Mouse (Mus musculus) liver, embryonic 11.5 days (tissue): ENCODE measurements around the gene Sycn. TPM values are rescaled to one million over a fixed set of nuclear protein-coding genes. Genes with fewer than 3 reads are reported as not detected.
A peak's percentile ranks its signal among the peaks of the same experiment; 100 is the strongest.

Experiments
- ATAC-seq: fragments of 200-750 bp; cut with Nextera tagmentation; replicated peaks from 2 replicates; pipeline ENCODE4 v1.8.0; 2017; ENCODE audit warnings: moderate number of reproducible peaks, mild to moderate bottlenecking, moderate TSS enrichment, moderate library complexity; ENCODE audit not compliant: low FRiP score
- DNase-seq: peaks from one replicate; pipeline ENCODE4 v3.0.0-alpha.2; 2017; ENCODE audit warnings: low spot score
- H3K27ac ChIP-seq: fragments of 300-500 bp; sonication (generic); 2 replicates; pipeline ENCODE4 v1.5.1; 2014; ENCODE audit warnings: mild to moderate bottlenecking, low read depth, low read length, control low read depth
- H3K27me3 ChIP-seq: fragments of 300-500 bp; sonication (generic); replicated peaks from 2 replicates; pipeline ENCODE4 v1.6.1; 2014; ENCODE audit warnings: low read length, mixed read lengths; ENCODE audit not compliant: control insufficient read depth, insufficient read depth
- H3K36me3 ChIP-seq: fragments of 300-500 bp; sonication (generic); 2 replicates; pipeline ENCODE4 v1.6.1; 2014; ENCODE audit warnings: mild to moderate bottlenecking, low read length, moderate library complexity, mixed read lengths; ENCODE audit not compliant: control insufficient read depth, insufficient read depth
- H3K4me1 ChIP-seq: fragments of 300-500 bp; sonication (generic); replicated peaks from 2 replicates; pipeline ENCODE4 v1.6.1; 2014; ENCODE audit warnings: low read length, mixed read lengths; ENCODE audit not compliant: control insufficient read depth, insufficient read depth
- H3K4me2 ChIP-seq: fragments of 300-500 bp; sonication (generic); 2 replicates; pipeline ENCODE4 v1.6.1; 2014; ENCODE audit warnings: mild to moderate bottlenecking, control low read depth, moderate library complexity
- H3K4me3 ChIP-seq: fragments of 300-500 bp; sonication (generic); 2 replicates; pipeline ENCODE4 v1.5.1; 2014; ENCODE audit warnings: low read depth, low read length, control low read depth
- H3K9ac ChIP-seq: fragments of 300-500 bp; sonication (generic); 2 replicates; pipeline ENCODE4 v1.6.1; 2014; ENCODE audit warnings: low read depth, low read length, control low read depth
- H3K9me3 ChIP-seq: fragments of 300-500 bp; sonication (generic); 2 replicates; pipeline ENCODE4 v1.6.1; 2016; ENCODE audit warnings: low read length, inconsistent platforms, mixed read lengths; ENCODE audit not compliant: control insufficient read depth
- WGBS: fragments of 180-500 bp; shearing (Covaris S2); extraction: QIAGEN DNeasy Blood & Tissue Kit; methylation state at CpG from one replicate; pipeline ENCODE4 v1.1.7; 2014; 5-methylcytosine and 5-hydroxymethylcytosine counted together
- microRNA-seq: library from miRNA; unstranded; fragments of <30 nt; microRNA quantifications from one replicate; pipeline ENCODE4, GENCODE M21; 2017; ENCODE audit warnings: borderline number of aligned reads
- polyA plus RNA-seq: library from polyadenylated mRNA; unstranded; fragments of >200 nt; fragmentation: Nextera tagmentation; extraction: Ambion mirVana; gene quantifications from 2 replicates; pipeline ENCODE4 v1.2.1, GENCODE M21; 2014

Gene Sycn
- polyA plus RNA-seq, 1 experiment from 2014 or later = not detected

DNA sequence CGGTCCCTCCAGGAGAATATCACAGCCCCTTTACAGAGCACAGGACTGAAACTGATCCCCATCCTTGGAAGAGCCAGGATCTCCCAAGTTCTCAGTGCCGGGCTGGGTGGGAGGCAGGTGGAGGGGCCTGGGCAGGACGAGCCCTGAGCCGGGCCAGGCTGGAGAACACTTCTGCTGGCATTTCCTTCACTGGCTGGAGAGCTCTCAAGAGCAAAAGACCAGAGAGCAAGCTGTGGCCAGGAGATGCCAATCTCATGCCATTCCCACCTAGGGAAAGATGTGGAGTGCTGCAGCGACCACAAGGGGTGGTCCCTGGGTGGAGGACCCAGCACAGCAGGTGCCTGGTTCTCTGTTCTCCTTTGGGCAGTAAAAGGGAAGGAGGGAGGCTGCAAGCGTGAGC is 44.3 kb downstream of the Sycn start:
- H3K27ac ChIP-seq = peak overlapping the region; percentile 87; the same call in 1 of the 2 replicates

DNA sequence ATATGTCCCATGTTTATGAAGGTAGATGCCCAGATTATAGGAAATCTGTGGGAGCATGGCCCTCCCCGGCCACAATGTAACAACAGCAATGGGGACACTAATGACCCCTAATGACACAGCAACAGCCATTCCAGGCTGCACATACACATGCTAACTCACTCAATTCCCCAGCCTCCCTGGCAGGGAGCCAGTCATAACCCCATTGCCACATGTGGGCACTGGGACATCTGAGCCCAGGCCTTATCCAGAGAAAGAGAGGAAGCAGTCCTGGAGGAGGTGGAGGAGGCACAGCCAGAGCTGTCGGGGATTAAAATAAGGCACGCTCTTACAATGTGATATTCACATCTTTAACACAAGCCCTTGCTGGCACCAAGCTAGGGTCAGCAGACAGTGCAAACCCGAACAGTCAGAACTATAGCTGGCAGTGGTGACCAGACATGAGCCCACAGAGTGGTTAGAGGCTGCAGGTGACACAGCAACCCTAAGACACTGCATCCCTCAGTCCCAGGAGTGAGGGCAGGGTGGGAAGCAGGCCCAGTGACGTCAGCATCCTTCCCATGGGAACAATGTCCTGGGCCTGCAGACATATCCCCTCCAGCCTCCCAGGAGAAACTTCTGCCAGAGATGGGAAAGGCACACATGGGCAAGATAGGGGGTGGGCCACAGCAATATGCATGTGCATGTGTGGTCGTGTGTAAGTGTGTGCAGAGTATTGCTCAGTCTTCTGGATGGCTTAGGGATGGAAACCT is 46.2 kb downstream of the Sycn start:
- H3K36me3 ChIP-seq = no peaks in the 10 kb centered on the region
- H3K9me3 ChIP-seq = no peaks in the 10 kb centered on the region
- ATAC-seq = no peak
- DNase-seq = no peak
- H3K27me3 ChIP-seq = no peaks in the 10 kb centered on the region
- H3K4me2 ChIP-seq = no peak overlapping the region
- H3K4me1 ChIP-seq = peaks cover 69% of the 10 kb centered on the region
- H3K4me3 ChIP-seq = no peak overlapping the region
- H3K27ac ChIP-seq = no peak overlapping the region
- no peak overlapping the region for H3K9ac ChIP-seq
- 67% methylated on average over 6 of the region's 6 CpGs for WGBS

More for the DNA sequence above, 44.3 kb downstream of the Sycn start:
- no peaks in the 10 kb centered on the region for H3K36me3 ChIP-seq
- H3K4me2 ChIP-seq = peak overlapping the region; percentile 50
- peaks cover 69% of the 10 kb centered on the region for H3K4me1 ChIP-seq
- ATAC-seq (no peak), DNase-seq (no peak)
- 79% methylated on average over 6 of the region's 6 CpGs for WGBS
- H3K27me3 ChIP-seq = no peaks in the 10 kb centered on the region
- H3K9ac ChIP-seq = peak overlapping the region; percentile 31; the same call in 1 of the 2 replicates
- no peaks in the 10 kb centered on the region for H3K9me3 ChIP-seq
- H3K4me3 ChIP-seq = no peak overlapping the region

DNA sequence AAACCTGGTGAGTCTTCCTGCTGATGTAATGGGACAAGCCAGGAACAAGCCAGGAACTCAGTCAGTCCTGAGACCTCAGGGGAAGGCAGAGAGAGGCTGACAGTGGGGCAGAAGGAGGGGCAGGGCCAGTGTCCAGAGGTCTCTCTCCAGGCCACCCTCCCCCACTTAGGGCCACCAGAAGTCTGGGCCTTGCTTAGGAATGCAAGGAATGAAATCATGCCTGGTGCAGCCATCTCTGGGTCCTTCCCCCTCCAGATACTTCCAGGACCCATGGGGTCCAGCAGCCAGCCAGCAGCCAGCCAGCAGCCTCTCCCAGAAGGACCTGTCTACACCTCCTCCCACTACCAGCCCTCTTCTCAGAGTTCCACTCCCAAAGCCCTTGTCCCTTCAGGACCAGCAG is 47.0 kb downstream of the Sycn start:
- Histone ChIP-seq H3K27ac (peak overlapping the region; percentile 39), H3K4me3 (no peak overlapping the region), H3K9me3 (no peaks in the 10 kb centered on the region), H3K36me3 (no peaks in the 10 kb centered on the region), H3K9ac (0 out of 2 replicates have a peak overlapping the region, but pooled peaks have one; percentile 1), H3K27me3 (no peaks in the 10 kb centered on the region), H3K4me2 (no peak overlapping the region), H3K4me1 (peaks cover 69% of the 10 kb centered on the region)
- DNase-seq (no peak), ATAC-seq (no peak)

Small RNA genes within 50 kb of the gene (microRNA-seq; reads per million reads assigned to microRNA genes)
- gene Mir7049 = 1.1 reads per million

Other genes starting within 250 kb of the Sycn start
- not detected in 2 replicates for gene Selenov, start 249.7 kb upstream of the Sycn start, polyA plus RNA-seq
- 0.31 and 0.62 TPM in 2 replicates for gene Dll3, start 238.6 kb upstream of the Sycn start, polyA plus RNA-seq
- 217 and 224 TPM in 2 replicates for gene Timm50, start 228.8 kb upstream of the Sycn start, polyA plus RNA-seq
- gene Supt5, start 202.1 kb upstream of the Sycn start, polyA plus RNA-seq = 77.9 and 78.9 TPM in 2 replicates
- gene Rps16, start 190.2 kb upstream of the Sycn start, polyA plus RNA-seq = 1,377 and 1,547 TPM in 2 replicates
- gene Plekhg2, start 168.3 kb upstream of the Sycn start, polyA plus RNA-seq = 29.2 and 34.4 TPM in 2 replicates
- gene Zfp36, start 160.6 kb upstream of the Sycn start, polyA plus RNA-seq = 9.9 and 10.2 TPM in 2 replicates
- gene Med29, start 148.2 kb upstream of the Sycn start, polyA plus RNA-seq = 44.7 and 45.7 TPM in 2 replicates
- gene Paf1, start 147.9 kb upstream of the Sycn start, polyA plus RNA-seq = 56.1 and 58.6 TPM in 2 replicates
- gene Gmfg, start 103.4 kb upstream of the Sycn start, polyA plus RNA-seq = 49.4 and 49.7 TPM in 2 replicates
- 1.7 TPM in 2 replicates for gene Lrfn1, start 88.9 kb upstream of the Sycn start, polyA plus RNA-seq
- gene Ifnl2, start 30.4 kb upstream of the Sycn start, polyA plus RNA-seq = not detected in 2 replicates
- not detected in 2 replicates for gene Ifnl3, start 18.0 kb upstream of the Sycn start, polyA plus RNA-seq
- not detected in 2 replicates for gene Nccrp1, start 6.4 kb downstream of the Sycn start, polyA plus RNA-seq
- 17.4 and 18.6 TPM in 2 replicates for gene Samd4b, start 57.3 kb downstream of the Sycn start, polyA plus RNA-seq
- 34.0 and 35.3 TPM in 2 replicates for gene Pak4, start 57.3 kb downstream of the Sycn start, polyA plus RNA-seq
- gene Acp7, start 90.4 kb downstream of the Sycn start, polyA plus RNA-seq = not detected in 2 replicates
- 1.4 and 1.7 TPM in 2 replicates for gene Fbxo27, start 152.0 kb downstream of the Sycn start, polyA plus RNA-seq
- gene Fbxo17, start 175.9 kb downstream of the Sycn start, polyA plus RNA-seq = 3.1 and 3.7 TPM in 2 replicates
- 172 and 180 TPM in 2 replicates for gene Mrps12, start 200.9 kb downstream of the Sycn start, polyA plus RNA-seq
- gene Sars2, start 201.1 kb downstream of the Sycn start, polyA plus RNA-seq = 31.3 and 35.3 TPM in 2 replicates
- not detected in 2 replicates for gene Ccer2, start 215.3 kb downstream of the Sycn start, polyA plus RNA-seq
- 41.0 and 41.9 TPM in 2 replicates for gene Sirt2, start 225.8 kb downstream of the Sycn start, polyA plus RNA-seq
- 61.4 and 61.8 TPM in 2 replicates for gene Nfkbib, start 226.6 kb downstream of the Sycn start, polyA plus RNA-seq
- gene Rinl, start 248.1 kb downstream of the Sycn start, polyA plus RNA-seq = 21.7 and 23.1 TPM in 2 replicates